36 mouse cellular contexts compared by ENCODE assay signal in the genomic region with DNA sequence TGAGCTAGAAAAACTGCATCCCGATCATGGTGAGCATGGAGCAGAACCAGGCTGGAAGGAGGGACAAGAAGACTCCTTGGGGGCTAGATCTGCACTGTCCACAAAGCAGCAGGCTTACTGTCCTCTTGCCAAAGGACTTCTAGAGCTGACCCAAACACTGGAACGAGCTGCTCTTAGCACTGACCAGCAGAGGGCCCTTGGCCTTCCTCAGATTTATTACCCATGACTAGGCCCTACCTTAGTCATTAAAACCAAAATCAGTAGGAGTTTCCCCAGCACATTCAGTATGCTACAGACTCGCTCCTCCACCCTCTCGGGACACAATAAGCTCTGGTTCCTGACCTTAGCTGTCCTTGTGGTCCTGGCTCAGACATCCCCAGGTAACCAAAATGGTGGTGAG. TPM values are rescaled to one million over a fixed set of nuclear protein-coding genes. Genes with fewer than 3 reads are reported as not detected.
DNase-seq lines count a peak whose midpoint lies in the region; ATAC-seq and TF ChIP-seq lines count a peak whose summit lies in the region.
"Had no signal": no experiment of that assay in that cellular context is flagged by ENCODE, and none has a peak within 500 bp of the region (broad histone marks: within the 10 kb centered on the region; RNA-seq: fewer than 3 reads in every experiment).

Gene Defb28, plus strand, starts transcription at position 275 of the 400 bp plus-strand sequence.

- no peaks in the 10 kb centered on the region for H3K36me3 ChIP-seq in kidney, embryonic 16.5 days (ENCODE audit: insufficient read depth, low read length)
- H3K36me3 ChIP-seq in kidney, postnatal 0 days (ENCODE audit: insufficient read depth, low read length): no peaks in the 10 kb centered on the region
- no peaks in the 10 kb centered on the region for H3K36me3 ChIP-seq in hindbrain, embryonic 11.5 days (ENCODE audit: control insufficient read depth, insufficient read depth, low read length)
- H3K36me3 ChIP-seq: embryonic facial prominence, embryonic 10.5 days; forebrain, embryonic 10.5 days; G1E; heart, embryonic 12.5 days; hindbrain, embryonic 12.5 days; liver, embryonic 13.5 days had no signal

- DNase-seq in embryo, embryonic 11 days: peak; percentile 7
- DNase-seq in embryo, embryonic 10.5 days (ENCODE audit: low spot score): no peak
- DNase-seq in kidney, adult 18-20 months: no peak
- peak; percentile 33 for DNase-seq in adrenal gland, adult 8-10 months
- peak; percentile 67 for DNase-seq in kidney, postnatal 0 days (ENCODE audit: low spot score)
- no peak for DNase-seq in hindbrain, embryonic 11.5 days (ENCODE audit: low spot score)
- DNase-seq in heart, postnatal 36 days: no peak
- DNase-seq: cerebellum, adult 8-10 months; cerebellum, postnatal 36 days; gastrocnemius, postnatal 10 days; heart, adult 18-20 months; heart, postnatal 10 days; liver, embryonic 13.5 days; lung, adult 2 months; lung, postnatal 36 days; midbrain, embryonic 14.5 days; right cerebral cortex, postnatal 25 days; spleen, adult 18-20 months; thymus, adult 18-20 months; thymus, postnatal 36 days had no signal

- H3K4me2 ChIP-seq in kidney, embryonic 16.5 days (replicated peaks; ENCODE audit: low read depth, low read length): no peak within 1 kb of the TSS
- H3K4me2 ChIP-seq in kidney, postnatal 0 days (ENCODE audit: low read length): no peak within 1 kb of the TSS
- H3K4me2 ChIP-seq in hindbrain, embryonic 11.5 days (replicated peaks; ENCODE audit: low read depth, low read length): no peak within 1 kb of the TSS
- H3K4me2 ChIP-seq: heart, embryonic 12.5 days; hindbrain, embryonic 12.5 days; liver, embryonic 13.5 days had no signal

- H3K9me3 ChIP-seq in kidney, embryonic 16.5 days (ENCODE audit: low read length): no peaks in the 10 kb centered on the region
- H3K9me3 ChIP-seq in kidney, postnatal 0 days (replicated peaks; ENCODE audit: low read length): no peaks in the 10 kb centered on the region
- H3K9me3 ChIP-seq in hindbrain, embryonic 11.5 days (ENCODE audit: control insufficient read depth, low read length): no peaks in the 10 kb centered on the region
- H3K9me3 ChIP-seq: embryonic facial prominence, embryonic 10.5 days; forebrain, embryonic 10.5 days; G1E; heart, embryonic 12.5 days; hindbrain, embryonic 12.5 days; liver, embryonic 13.5 days had no signal

- H3K27me3 ChIP-seq in kidney, embryonic 16.5 days (ENCODE audit: insufficient read depth, low read length): no peaks in the 10 kb centered on the region
- no peaks in the 10 kb centered on the region for H3K27me3 ChIP-seq in kidney, postnatal 0 days (ENCODE audit: insufficient read depth, low read length)
- H3K27me3 ChIP-seq in hindbrain, embryonic 11.5 days (ENCODE audit: control insufficient read depth, insufficient read depth, low read length): no peaks in the 10 kb centered on the region
- H3K27me3 ChIP-seq: hindbrain, embryonic 12.5 days; liver, embryonic 13.5 days had no signal

- H3K27ac ChIP-seq in kidney, embryonic 16.5 days (ENCODE audit: low read length): no peak within 1 kb of the TSS
- H3K27ac ChIP-seq in kidney, postnatal 0 days: no peak within 1 kb of the TSS
- H3K27ac ChIP-seq in hindbrain, embryonic 11.5 days (ENCODE audit: low read depth, low read length): no peak within 1 kb of the TSS
- H3K27ac ChIP-seq: embryonic facial prominence, embryonic 10.5 days; forebrain, embryonic 10.5 days; hindbrain, embryonic 12.5 days; left cerebral cortex, adult 2 months; liver, embryonic 13.5 days had no signal

- TF ChIP-seq CTCF in kidney, postnatal 0 days (IDR thresholded peaks at IDR 0.05; ENCODE audit: low read depth): peak; percentile 64

- peaks cover 3% of the 10 kb centered on the region; the same call in 1 of the 2 replicates for H3K4me1 ChIP-seq in kidney, embryonic 16.5 days (ENCODE audit: insufficient read depth, low read length)
- H3K4me1 ChIP-seq in kidney, postnatal 0 days (replicated peaks; ENCODE audit: insufficient read depth, low read length): no peaks in the 10 kb centered on the region
- H3K4me1 ChIP-seq in hindbrain, embryonic 11.5 days (replicated peaks; ENCODE audit: control insufficient read depth, insufficient read depth, low read length): no peaks in the 10 kb centered on the region
- H3K4me1 ChIP-seq: embryonic facial prominence, embryonic 10.5 days; forebrain, embryonic 10.5 days; heart, embryonic 12.5 days; hindbrain, embryonic 12.5 days; liver, embryonic 13.5 days had no signal

- peak; percentile 58 for ATAC-seq in kidney, embryonic 16.5 days (ENCODE audit: low FRiP score, low TSS enrichment)
- ATAC-seq in kidney, postnatal 0 days (replicated peaks; ENCODE audit: low FRiP score, low read depth): peak; percentile 46; the same call in 1 of the 2 replicates
- no peak for ATAC-seq in hindbrain, embryonic 11.5 days (ENCODE audit: low FRiP score)
- ATAC-seq: activated CD4-positive, CD25-positive, alpha-beta regulatory T cell, adult 4 months; forebrain, embryonic 16.5 days; inflammation-experienced regulatory T-cells, adult 6 months had no signal

- no peak within 1 kb of the TSS for H3K9ac ChIP-seq in kidney, embryonic 16.5 days (replicated peaks; ENCODE audit: low read length)
- H3K9ac ChIP-seq in kidney, postnatal 0 days (ENCODE audit: low read depth, low read length): no peak within 1 kb of the TSS
- H3K9ac ChIP-seq in hindbrain, embryonic 11.5 days (ENCODE audit: low read depth, low read length): no peak within 1 kb of the TSS
- H3K9ac ChIP-seq: heart, embryonic 12.5 days; hindbrain, embryonic 12.5 days; liver, embryonic 13.5 days had no signal

- intact Hi-C loops in heart, postnatal 36 days (cut with DNase I): no loop called here

- H3K4me3 ChIP-seq in kidney, embryonic 16.5 days (ENCODE audit: low read length): no peak within 1 kb of the TSS
- no peak within 1 kb of the TSS for H3K4me3 ChIP-seq in kidney, postnatal 0 days (replicated peaks; ENCODE audit: low read depth, low read length)
- no peak within 1 kb of the TSS for H3K4me3 ChIP-seq in hindbrain, embryonic 11.5 days (ENCODE audit: low read depth, low read length)
- H3K4me3 ChIP-seq: embryonic facial prominence, embryonic 10.5 days; forebrain, embryonic 10.5 days; heart, embryonic 12.5 days; hindbrain, embryonic 12.5 days; left cerebral cortex, adult 2 months; liver, embryonic 13.5 days; megakaryocyte, embryonic 14.5 days had no signal

- 38% methylated on average over 4 of the region's 4 CpGs for WGBS in kidney, embryonic 16.5 days
- 36% methylated on average over 4 of the region's 4 CpGs for WGBS in kidney, postnatal 0 days
- 77% methylated on average over 4 of the region's 4 CpGs for WGBS in hindbrain, embryonic 11.5 days

RNA-seq across cellular contexts. Expression of gene Defb28, which starts in this region (rescaled TPM):
- polyA plus RNA-seq in kidney, embryonic 16.5 days (2015; fragmentation: Nextera tagmentation; extraction: Ambion mirVana): 0.54 TPM in 1 of 2 replicates, not detected in the other
- total RNA-seq in adrenal gland, adult 8-10 months (2022): not detected
- polyA plus RNA-seq in kidney, postnatal 0 days (2015; fragmentation: Nextera tagmentation; extraction: Ambion mirVana): 1.1 and 1.8 TPM in 2 replicates
- polyA plus RNA-seq in hindbrain, embryonic 11.5 days (2014; fragmentation: Nextera tagmentation; extraction: Ambion mirVana): not detected in 2 replicates
- total RNA-seq in heart, postnatal 36 days (2021): not detected
- total RNA-seq: CH12.LX; G1E; gastrocnemius, postnatal 10 days; heart, adult 18-20 months; heart, postnatal 10 days; layer of hippocampus, postnatal 10 days; left cerebral cortex, adult 2 months; left cerebral cortex, postnatal 36 days had no signal
- polyA plus RNA-seq: activated CD4-positive, CD25-positive, alpha-beta regulatory T cell, adult 4 months; embryonic facial prominence, embryonic 10.5 days; forebrain, embryonic 10.5 days; forebrain, embryonic 16.5 days; G1E; heart, embryonic 12.5 days; hindbrain, embryonic 12.5 days; inflammation-experienced regulatory T-cells, adult 6 months; limb, embryonic 14.5 days; liver, embryonic 13.5 days; lung, adult 2 months; midbrain, embryonic 14.5 days; neural tube, embryonic 11.5 days had no signal

Comparison
In these comparisons a context has a peak if more than half of its experiments do, and no peak if none do; other contexts are left out.
1. DNase-seq: peak in embryo, embryonic 11 days (single experiment) and kidney, postnatal 0 days (single experiment); none in embryo, embryonic 10.5 days (single experiment), kidney, adult 18-20 months (single experiment), hindbrain, embryonic 11.5 days (single experiment) and heart, postnatal 36 days (0 of 2).
2. Peak in ATAC-seq in kidney, embryonic 16.5 days; RNA of the gene not detected or under 1 TPM.
3. Peak in DNase-seq in adrenal gland, adult 8-10 months; RNA of the gene not detected or under 1 TPM.